In the genomic region with DNA sequence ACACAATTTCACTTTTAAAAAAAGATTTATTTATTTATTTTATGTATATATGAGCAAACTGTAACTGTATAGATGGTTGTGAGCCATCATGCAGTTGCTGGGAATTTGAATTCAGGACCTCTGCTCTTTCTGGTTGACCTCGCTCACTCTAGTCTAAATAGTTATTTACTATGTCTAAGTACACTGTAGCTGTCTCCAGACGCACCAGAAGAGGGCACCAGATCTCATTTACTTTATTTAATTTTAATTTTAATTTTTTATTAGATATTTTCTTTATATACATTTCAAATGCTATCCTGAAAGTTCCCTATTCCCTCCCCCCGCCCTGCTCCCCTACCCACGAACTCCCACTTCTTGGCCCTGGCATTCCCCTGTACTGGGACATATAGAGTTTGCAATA, we compare ENCODE assay signal across 18 mouse cellular contexts. TPM values are rescaled to one million over a fixed set of nuclear protein-coding genes. Genes with fewer than 3 reads are reported as not detected.
"Had no signal": no experiment of that assay in that cellular context is flagged by ENCODE, and none has a peak within 500 bp of the region (broad histone marks: within the 10 kb centered on the region; RNA-seq: fewer than 3 reads in every experiment).

No protein-coding gene starts in this region.

- H3K9me3 ChIP-seq: limb, embryonic 13.5 days; neural tube, embryonic 12.5 days had no signal

- H3K9ac ChIP-seq: limb, embryonic 13.5 days; liver, embryonic 14.5 days; neural tube, embryonic 12.5 days had no signal

- H3K27me3 ChIP-seq: limb, embryonic 13.5 days; neural tube, embryonic 12.5 days had no signal

- H3K4me2 ChIP-seq: limb, embryonic 13.5 days; neural tube, embryonic 12.5 days had no signal

- DNase-seq: kidney, adult 11 months; kidney, adult 9 months; kidney, postnatal 14 days; layer of hippocampus, adult 9-11 months; layer of hippocampus, postnatal 36 days; left cerebral cortex, postnatal 4 days; lung, adult 18-20 months; midbrain, embryonic 14.5 days; right cerebral cortex, postnatal 4 days; spleen, adult 18-20 months; thymus, postnatal 36 days had no signal

- H3K4me3 ChIP-seq: limb, embryonic 13.5 days; neural tube, embryonic 12.5 days had no signal

- H3K27ac ChIP-seq: limb, embryonic 13.5 days; liver, embryonic 14.5 days; neural tube, embryonic 12.5 days had no signal

- H3K36me3 ChIP-seq: limb, embryonic 13.5 days; neural tube, embryonic 12.5 days had no signal

- H3K4me1 ChIP-seq: limb, embryonic 13.5 days had no signal

RNA-seq across cellular contexts. Expression of gene Scgb1a1, which starts 58.5 kb away (rescaled TPM):
- total RNA-seq: layer of hippocampus, postnatal 36 days; liver, adult 2 months; monocyte, adult 5-6 weeks; neutrophil, adult 5-6 weeks had no signal
- polyA plus RNA-seq: limb, embryonic 13.5 days; liver, embryonic 14.5 days; midbrain, embryonic 14.5 days; neural tube, embryonic 12.5 days; stomach, embryonic 14.5 days had no signal
